8 mouse cellular contexts compared by ENCODE assay signal in the genomic region with DNA sequence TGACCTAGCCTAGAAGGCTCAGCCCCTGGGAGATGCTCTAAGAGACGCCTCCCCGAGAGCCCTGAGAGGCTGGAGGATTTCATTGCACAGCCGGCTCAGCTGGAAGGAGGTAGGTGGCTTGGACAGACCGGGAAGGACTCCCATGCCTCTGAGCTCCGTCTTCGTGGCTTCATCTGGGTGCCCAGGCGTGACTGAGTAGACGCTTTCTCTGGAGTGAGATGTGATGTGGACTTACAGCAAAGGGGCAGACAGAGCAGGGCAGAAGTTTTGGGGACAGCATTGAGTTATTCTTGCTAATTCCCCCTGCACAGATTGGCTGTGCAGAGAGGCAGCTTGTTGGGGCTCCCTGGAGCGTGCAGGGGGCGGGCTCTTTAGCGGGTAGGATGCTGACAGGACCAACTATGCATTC. TPM values are rescaled to one million over a fixed set of nuclear protein-coding genes. Genes with fewer than 3 reads are reported as not detected.
DNase-seq lines count a peak whose midpoint lies in the region; ATAC-seq and TF ChIP-seq lines count a peak whose summit lies in the region.

No protein-coding gene starts in this region.

- peak; percentile 71 to 72 for DNase-seq in heart, adult 18-20 months
- DNase-seq in heart, postnatal 25 days (ENCODE audit: low spot score) = no peak
- DNase-seq in brain, embryonic 14.5 days (ENCODE audit: low read depth) = peak; percentile 29
- DNase-seq in liver, embryonic 13.5 days = no peak
- DNase-seq in urinary bladder, adult 18-20 months (ENCODE audit: low spot score in 2 of 2) = no peak
- DNase-seq in adrenal gland, adult 8-10 months = no peak
- DNase-seq in layer of hippocampus, postnatal 14 days (ENCODE audit: low spot score in 2 of 2) = no peak

- H3K9me3 ChIP-seq in heart, embryonic 13.5 days = no peaks in the 10 kb centered on the region
- H3K9me3 ChIP-seq in liver, embryonic 13.5 days (replicated peaks) = no peaks in the 10 kb centered on the region

- no peak for TF ChIP-seq CTCF in brain, embryonic 14.5 days (IDR thresholded peaks at IDR 0.05; ENCODE audit: borderline replicate concordance, extremely low read depth, insufficient read depth, insufficient read length)

- no peaks in the 10 kb centered on the region for H3K36me3 ChIP-seq in heart, embryonic 13.5 days
- no peaks in the 10 kb centered on the region for H3K36me3 ChIP-seq in liver, embryonic 13.5 days

- 12% methylated on average over 11 of the region's 11 CpGs for WGBS in heart, embryonic 13.5 days
- 11% methylated on average over 11 of the region's 11 CpGs for WGBS in liver, embryonic 13.5 days (ENCODE audit: insufficient replicate concordance)

- peak overlapping the region; percentile 67 for H3K4me2 ChIP-seq in heart, embryonic 13.5 days
- peak overlapping the region; percentile 36 for H3K4me2 ChIP-seq in liver, embryonic 13.5 days

- peak overlapping the region; percentile 76 for H3K27ac ChIP-seq in heart, embryonic 13.5 days (replicated peaks)
- no peak overlapping the region for H3K27ac ChIP-seq in liver, embryonic 13.5 days

- H3K4me3 ChIP-seq in heart, embryonic 13.5 days = peak overlapping the region; percentile 44
- H3K4me3 ChIP-seq in liver, embryonic 13.5 days (replicated peaks) = peak overlapping the region; percentile 16

- peaks cover 20% of the 10 kb centered on the region for H3K27me3 ChIP-seq in heart, embryonic 13.5 days (replicated peaks)
- peaks cover 35% of the 10 kb centered on the region for H3K27me3 ChIP-seq in liver, embryonic 13.5 days

- no peak for TF ChIP-seq POLR2A in brain, embryonic 14.5 days (IDR thresholded peaks at IDR 0.05; ENCODE audit: borderline replicate concordance, extremely low read depth, insufficient read depth, insufficient read length, poor library complexity, severe bottlenecking)

- H3K9ac ChIP-seq in heart, embryonic 13.5 days = peak overlapping the region; percentile 64
- H3K9ac ChIP-seq in liver, embryonic 13.5 days = peak overlapping the region; percentile 22; the same call in 1 of the 2 replicates

- H3K4me1 ChIP-seq in heart, embryonic 13.5 days = peaks cover 84% of the 10 kb centered on the region
- H3K4me1 ChIP-seq in liver, embryonic 13.5 days (replicated peaks) = peaks cover 15% of the 10 kb centered on the region

- no peak for ATAC-seq in heart, embryonic 13.5 days (ENCODE audit: extremely low read depth, insufficient number of reproducible peaks, low FRiP score, low TSS enrichment)
- ATAC-seq in liver, embryonic 13.5 days (ENCODE audit: low read depth) = no peak

- intact Hi-C loops in heart, postnatal 25 days (cut with DNase I) = no loop called here

RNA-seq across cellular contexts. Expression of a gene that starts 0.5 kb away (rescaled TPM):
- total RNA-seq in heart, adult 18-20 months (2021) = 10 to 100 TPM; 13.4 to 16.4 TPM
- total RNA-seq in heart, postnatal 25 days (2021) = 10 to 100 TPM; 17.7 to 31.0 TPM
- 4.6 and 5.9 TPM in 2 replicates for polyA plus RNA-seq in brain, embryonic 14.5 days (2012; rRNA removed)
- polyA plus RNA-seq in heart, embryonic 13.5 days (2015; fragmentation: Nextera tagmentation; extraction: Ambion mirVana) = 5.5 and 7.1 TPM in 2 replicates
- polyA plus RNA-seq in liver, embryonic 13.5 days (2015; fragmentation: Nextera tagmentation; extraction: Ambion mirVana) = 1.1 and 1.4 TPM in 2 replicates
- total RNA-seq in adrenal gland, adult 8-10 months (2022) = 10 to 100 TPM; 20.4 to 26.2 (median 24.3) TPM
- total RNA-seq in layer of hippocampus, postnatal 14 days (2021) = 1 to 10 TPM; 3.9 to 5.3 TPM

RNA-seq across cellular contexts. Expression of a gene that starts 9.6 kb away (rescaled TPM):
- 10 to 100 TPM; 17.5 to 18.6 TPM for total RNA-seq in heart, adult 18-20 months (2021)
- total RNA-seq in heart, postnatal 25 days (2021) = 10 to 100 TPM; 16.0 to 17.2 TPM
- polyA plus RNA-seq in brain, embryonic 14.5 days (2012; rRNA removed) = 38.8 and 45.7 TPM in 2 replicates
- polyA plus RNA-seq in heart, embryonic 13.5 days (2015; fragmentation: Nextera tagmentation; extraction: Ambion mirVana) = 18.9 and 19.1 TPM in 2 replicates
- 8.3 and 9.4 TPM in 2 replicates for polyA plus RNA-seq in liver, embryonic 13.5 days (2015; fragmentation: Nextera tagmentation; extraction: Ambion mirVana)
- 10 to 100 TPM; 36.8 to 39.6 (median 37.9) TPM for total RNA-seq in adrenal gland, adult 8-10 months (2022)
- total RNA-seq in layer of hippocampus, postnatal 14 days (2021) = 10 to 100 TPM; 37.0 to 40.6 TPM

RNA-seq across cellular contexts. Expression of a gene that starts 26.6 kb away (rescaled TPM):
- total RNA-seq in heart, adult 18-20 months (2021) = 10 to 100 TPM; 19.6 to 34.9 TPM
- total RNA-seq in heart, postnatal 25 days (2021) = 10 to 100 TPM; 19.2 to 24.0 TPM
- polyA plus RNA-seq in brain, embryonic 14.5 days (2012; rRNA removed) = 5.6 and 7.0 TPM in 2 replicates
- polyA plus RNA-seq in heart, embryonic 13.5 days (2015; fragmentation: Nextera tagmentation; extraction: Ambion mirVana) = 7.3 and 8.8 TPM in 2 replicates
- 25.4 and 32.3 TPM in 2 replicates for polyA plus RNA-seq in liver, embryonic 13.5 days (2015; fragmentation: Nextera tagmentation; extraction: Ambion mirVana)
- total RNA-seq in adrenal gland, adult 8-10 months (2022) = 100 to 1,000 TPM in 2 of 4 experiments, 10 to 100 TPM in 2; 88.8 to 112 (median 98.8) TPM
- total RNA-seq in layer of hippocampus, postnatal 14 days (2021) = 10 to 100 TPM; 11.1 to 14.4 TPM

RNA-seq across cellular contexts. Expression of a gene that starts 48.2 kb away (rescaled TPM):
- 1 to 10 TPM; 4.2 to 5.1 TPM for total RNA-seq in heart, adult 18-20 months (2021)
- total RNA-seq in heart, postnatal 25 days (2021) = 1 to 10 TPM; 5.7 to 6.3 TPM
- polyA plus RNA-seq in brain, embryonic 14.5 days (2012; rRNA removed) = 7.4 and 8.1 TPM in 2 replicates
- 4.4 and 5.0 TPM in 2 replicates for polyA plus RNA-seq in heart, embryonic 13.5 days (2015; fragmentation: Nextera tagmentation; extraction: Ambion mirVana)
- 8.1 and 8.8 TPM in 2 replicates for polyA plus RNA-seq in liver, embryonic 13.5 days (2015; fragmentation: Nextera tagmentation; extraction: Ambion mirVana)
- total RNA-seq in adrenal gland, adult 8-10 months (2022) = 10 to 100 TPM; 21.9 to 25.7 (median 24.0) TPM
- total RNA-seq in layer of hippocampus, postnatal 14 days (2021) = 10 to 100 TPM; 14.7 to 18.4 TPM

Comparison
In these comparisons a context has a peak if more than half of its experiments do, and no peak if none do; other contexts are left out.
1. DNase-seq: peak in heart, adult 18-20 months (2 of 2) and brain, embryonic 14.5 days (single experiment); none in heart, postnatal 25 days (single experiment), liver, embryonic 13.5 days (single experiment), urinary bladder, adult 18-20 months (0 of 2), adrenal gland, adult 8-10 months (single experiment) and layer of hippocampus, postnatal 14 days (0 of 2).